Mouse (Mus musculus) limb, embryonic 14.5 days (tissue): ENCODE data around the gene Itga5. TPM values are rescaled to one million over a fixed set of nuclear protein-coding genes. Genes with fewer than 3 reads are reported as not detected.

ENCODE experiments used
- ATAC-seq: fragments of 200-750 bp; cut with Nextera tagmentation; 2 replicates; pipeline ENCODE4 v1.8.0; 2017; ENCODE audit warnings: low read depth, moderate number of reproducible peaks, moderate TSS enrichment; ENCODE audit not compliant: low FRiP score
- DNase-seq: peaks from one replicate; pipeline ENCODE4 v3.0.0-alpha.2; 2015; ENCODE audit warnings: low spot score
- H3K27ac ChIP-seq: fragments of 300-500 bp; sonication (generic); replicated peaks from 2 replicates; pipeline ENCODE4 v1.5.1; 2014; ENCODE audit warnings: low read depth, mild to moderate bottlenecking, low read length, moderate library complexity, mixed read lengths
- H3K27me3 ChIP-seq: fragments of 300-500 bp; sonication (generic); 2 replicates; pipeline ENCODE4 v1.6.1; 2014; ENCODE audit warnings: low read length, mixed read lengths; ENCODE audit not compliant: control insufficient read depth, insufficient read depth
- H3K36me3 ChIP-seq: fragments of 300-500 bp; sonication (generic); 2 replicates; pipeline ENCODE4 v1.6.1; 2014; ENCODE audit warnings: mild to moderate bottlenecking, low read length, moderate library complexity, mixed read lengths; ENCODE audit not compliant: control insufficient read depth, insufficient read depth
- H3K4me1 ChIP-seq: fragments of 300-500 bp; sonication (generic); 2 replicates; pipeline ENCODE4 v1.6.1; 2014; ENCODE audit warnings: antibody characterized with exemption, low read length, mixed read lengths; ENCODE audit not compliant: control insufficient read depth, insufficient read depth
- H3K4me2 ChIP-seq: fragments of 300-500 bp; sonication (generic); replicated peaks from 2 replicates; pipeline ENCODE4 v1.6.1; 2014; ENCODE audit warnings: low read depth, mild to moderate bottlenecking, low read length, moderate library complexity; ENCODE audit not compliant: severe bottlenecking
- H3K4me3 ChIP-seq: fragments of 300-500 bp; sonication (generic); replicated peaks from 2 replicates; pipeline ENCODE4 v1.5.1; 2014; ENCODE audit warnings: low read length
- H3K9ac ChIP-seq: fragments of 300-500 bp; sonication (generic); 2 replicates; pipeline ENCODE4 v1.6.1; 2014; ENCODE audit warnings: mild to moderate bottlenecking, low read depth, low read length, moderate library complexity; ENCODE audit not compliant: severe bottlenecking
- H3K9me3 ChIP-seq: fragments of 300-500 bp; sonication (generic); 2 replicates; pipeline ENCODE4 v1.6.1; 2016; ENCODE audit warnings: low read length; ENCODE audit not compliant: control insufficient read depth
- POLR2A ChIP-seq: fragments of 200-500 bp; IDR thresholded peaks from 2 replicates; pipeline ENCODE4 v1.8.0; 2012; ENCODE audit warnings: inconsistent platforms, mild to moderate bottlenecking, moderate library complexity, borderline replicate concordance; ENCODE audit not compliant: insufficient read depth, insufficient read length; ENCODE audit errors: extremely low read depth
- WGBS: fragments of 180-500 bp; shearing (Covaris S2); extraction: QIAGEN DNeasy Blood & Tissue Kit; methylation state at CpG from one replicate; pipeline ENCODE4 v1.1.7; 2014; 5-methylcytosine and 5-hydroxymethylcytosine counted together
- polyA plus RNA-seq, 2 experiments: library from polyadenylated mRNA; depleted of rRNA in 1 of 2; stranded (reverse) in 1 of 2; unstranded in 1 of 2; fragments of >200 nt; fragmentation: Nextera tagmentation in 1 of 2; extraction: Ambion mirVana in 1 of 2; gene quantifications; 2 replicates each; pipeline versions ENCODE4 v1.2.1 to v1.2.3; 2012 to 2014

The Itga5 gene
- polyA plus RNA-seq, 2 experiments = 63.4 to 71.2 TPM

DNA sequence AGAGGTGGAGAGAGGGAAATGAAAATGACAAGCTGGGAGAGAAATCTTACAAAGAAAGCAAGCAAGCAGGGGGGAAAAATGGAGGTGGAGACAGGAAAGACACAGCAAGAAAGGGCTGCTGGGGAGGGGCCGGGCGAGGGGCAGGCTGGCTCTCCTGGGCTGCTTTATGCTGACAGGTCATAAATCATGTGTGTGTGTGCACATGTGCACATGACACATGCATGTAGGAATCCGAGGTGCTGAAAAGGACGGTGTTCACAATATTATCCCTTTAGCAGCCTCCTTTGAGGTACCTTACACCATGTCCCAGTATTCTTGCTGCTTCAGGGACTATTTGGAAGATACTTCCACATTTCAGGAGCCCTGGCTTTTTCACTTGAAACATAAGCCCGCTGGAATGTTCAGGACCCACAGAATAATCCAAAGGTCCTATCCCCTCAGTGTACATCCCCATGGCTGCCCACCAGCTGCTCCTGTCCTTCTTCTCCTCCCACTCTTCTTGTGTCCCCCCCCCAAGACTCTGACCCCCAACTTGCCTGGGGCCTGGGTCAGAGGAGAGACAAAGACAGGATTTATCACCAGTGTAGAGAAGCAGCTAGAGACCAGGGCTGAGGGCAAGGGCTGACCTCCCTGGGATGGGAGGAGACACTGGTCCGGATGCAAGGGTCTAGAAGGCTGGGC, 64.1 kb downstream of the Itga5 start:
- Histone ChIP-seq H3K9me3 (no peaks in the 10 kb centered on the region), H3K9ac (no peak overlapping the region), H3K4me2 (no peak overlapping the region), H3K4me3 (no peak overlapping the region), H3K27ac (peak overlapping the region; percentile 93), H3K4me1 (peaks cover 87% of the 10 kb centered on the region), H3K27me3 (no peaks in the 10 kb centered on the region), H3K36me3 (peaks cover 1% of the 10 kb centered on the region; the same call in 1 of the 2 replicates)
- DNase-seq (peak; percentile 67), ATAC-seq (no peak)
- WGBS = 13% methylated on average over 6 of the region's 6 CpGs
- TF ChIP-seq POLR2A = no peak

DNA sequence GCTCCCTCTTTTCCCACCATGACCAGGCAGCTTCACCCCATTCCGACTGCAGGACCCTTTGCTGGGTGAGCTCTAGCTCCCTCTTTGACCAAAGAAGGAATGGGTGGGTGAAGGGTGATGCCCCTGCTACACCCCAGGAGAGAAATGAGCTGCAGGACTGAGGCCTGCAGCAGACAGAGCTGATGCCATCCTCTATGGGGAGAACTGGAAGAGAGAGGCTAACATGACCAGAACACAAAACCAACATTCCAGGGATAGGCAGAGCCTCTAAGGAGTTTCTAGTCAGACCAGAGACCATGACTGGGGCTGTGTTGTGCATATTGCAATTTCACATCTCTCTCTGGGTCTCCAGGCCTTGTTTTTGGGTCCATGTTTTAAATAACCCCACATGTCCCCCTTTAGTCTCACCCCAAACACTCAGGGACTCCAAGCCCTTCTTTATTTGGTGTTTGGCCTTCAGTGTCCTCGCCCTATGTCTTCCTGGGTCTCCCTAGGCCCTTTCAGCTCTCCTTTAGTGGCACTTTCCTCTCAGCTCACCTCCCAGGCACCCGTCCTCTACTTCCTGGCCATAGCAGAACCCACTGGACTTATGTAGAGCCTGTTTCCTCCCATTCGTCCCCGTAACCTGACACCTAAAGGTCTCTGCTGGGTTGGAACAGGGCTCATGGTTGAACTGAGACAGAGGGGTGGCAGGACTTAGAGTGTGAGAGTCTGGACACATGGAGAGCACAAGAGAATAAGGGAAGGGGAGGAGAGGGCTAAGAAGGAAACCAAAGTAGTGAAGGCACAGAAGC, 64.8 kb downstream of the Itga5 start:
- Histone ChIP-seq H3K9me3 (no peaks in the 10 kb centered on the region), H3K4me2 (no peak overlapping the region; the same call in 1 of the 2 replicates), H3K4me1 (peaks cover 89% of the 10 kb centered on the region), H3K27ac (peak overlapping the region; percentile 93), H3K27me3 (no peaks in the 10 kb centered on the region), H3K4me3 (no peak overlapping the region), H3K36me3 (peaks cover 9% of the 10 kb centered on the region), H3K9ac (peak overlapping the region; percentile 41)
- DNase-seq = no peak
- no peak for ATAC-seq
- 13% methylated on average over 5 of the region's 5 CpGs for WGBS
- no peak for TF ChIP-seq POLR2A

DNA sequence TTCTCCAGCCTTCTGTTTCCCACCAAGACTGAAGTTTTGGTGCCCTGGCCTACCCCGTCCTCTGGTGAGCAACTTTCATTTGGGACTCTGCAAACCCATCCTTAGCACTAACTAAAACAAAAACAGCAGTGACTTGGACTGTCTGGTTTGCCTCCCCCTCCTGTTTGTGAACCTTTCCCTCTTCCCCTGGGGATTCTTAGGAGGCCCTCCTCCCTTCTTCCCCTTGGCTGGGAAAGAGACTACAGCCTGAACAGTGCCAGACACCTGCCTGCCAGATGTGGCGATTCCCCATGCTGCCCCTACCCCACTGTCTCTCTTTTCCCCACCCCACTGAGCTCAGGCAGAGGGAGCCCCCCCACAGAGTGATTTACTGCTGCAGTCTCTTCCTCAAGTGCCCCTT, 65.5 kb downstream of the Itga5 start:
- Histone ChIP-seq H3K9ac (0 out of 2 replicates have a peak overlapping the region, but pooled peaks have one; percentile 8), H3K4me3 (no peak overlapping the region), H3K27me3 (no peaks in the 10 kb centered on the region), H3K9me3 (no peaks in the 10 kb centered on the region), H3K4me2 (peak overlapping the region; percentile 46; the same call in 1 of the 2 replicates), H3K36me3 (peaks cover 13% of the 10 kb centered on the region), H3K4me1 (peaks cover 91% of the 10 kb centered on the region), H3K27ac (peak overlapping the region; percentile 93)
- DNase-seq (peak; percentile 90), ATAC-seq (peak; percentile 6; the same call in 1 of the 2 replicates)
- TF ChIP-seq POLR2A = no peak
- 0% methylated on average over 2 of the region's 2 CpGs for WGBS

DNA sequence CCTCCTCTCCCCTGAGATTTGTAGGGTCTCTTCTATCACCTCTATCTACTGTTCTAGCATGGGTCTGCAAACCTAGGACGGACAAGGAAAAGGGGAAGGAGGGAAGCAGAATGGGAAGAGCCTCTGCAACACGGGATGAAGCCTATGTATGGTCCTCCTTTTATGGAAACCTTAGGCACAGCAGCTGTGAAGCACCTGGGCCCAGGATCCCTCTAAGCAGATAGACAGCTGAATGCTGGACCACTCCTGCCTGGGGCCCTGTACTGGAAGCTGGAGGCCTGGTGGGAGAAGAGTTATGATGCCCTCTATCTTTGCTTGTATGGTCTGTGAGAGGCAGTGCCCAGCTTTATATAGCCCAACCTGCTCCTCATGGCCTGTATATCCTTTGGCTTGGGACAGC, 66.0 kb downstream of the Itga5 start:
- TF ChIP-seq POLR2A = no peak
- H3K36me3 ChIP-seq = peaks cover 13% of the 10 kb centered on the region
- H3K4me3 ChIP-seq = peak overlapping the region; percentile 25
- no peaks in the 10 kb centered on the region for H3K27me3 ChIP-seq
- peaks cover 91% of the 10 kb centered on the region for H3K4me1 ChIP-seq
- H3K9ac ChIP-seq = peak overlapping the region; percentile 8; the same call in 1 of the 2 replicates
- H3K4me2 ChIP-seq = peak overlapping the region; percentile 46
- DNase-seq = no peak
- H3K9me3 ChIP-seq = no peaks in the 10 kb centered on the region
- WGBS = 6% methylated on average over 2 of the region's 2 CpGs
- H3K27ac ChIP-seq = peak overlapping the region; percentile 93
- no peak for ATAC-seq

DNA sequence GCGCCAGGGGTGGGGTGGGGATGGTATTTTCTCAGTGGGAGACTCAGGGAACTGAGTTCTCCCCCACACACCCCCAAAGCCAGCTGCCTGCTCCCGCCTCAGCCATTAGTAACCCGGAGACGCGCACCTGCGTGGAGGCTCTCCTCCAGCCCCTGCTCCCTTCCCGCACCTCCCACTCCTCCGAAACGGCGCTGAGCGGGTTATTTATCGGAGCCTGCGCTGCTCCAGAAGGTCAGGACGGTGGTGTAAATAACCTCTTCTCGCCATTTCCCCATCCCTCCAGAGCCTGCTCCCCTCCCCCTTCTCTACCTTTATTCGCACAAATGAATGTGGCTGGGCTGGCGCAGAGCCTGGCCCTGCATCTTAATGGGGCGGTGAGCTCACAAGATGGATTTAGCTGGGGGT, 66.5 kb downstream of the Itga5 start:
- ATAC-seq (peak; percentile 60), DNase-seq (peak; percentile 89)
- H3K27me3 ChIP-seq = no peaks in the 10 kb centered on the region
- no peaks in the 10 kb centered on the region for H3K9me3 ChIP-seq
- H3K36me3 ChIP-seq = peaks cover 13% of the 10 kb centered on the region
- peak overlapping the region; percentile 25 for H3K4me3 ChIP-seq
- H3K27ac ChIP-seq = peak overlapping the region; percentile 93
- H3K4me1 ChIP-seq = peaks cover 95% of the 10 kb centered on the region
- 3% methylated on average over 18 of the region's 18 CpGs for WGBS
- H3K9ac ChIP-seq = 0 out of 2 replicates have a peak overlapping the region, but pooled peaks have one; percentile 18
- peak overlapping the region; percentile 46 for H3K4me2 ChIP-seq
- no peak for TF ChIP-seq POLR2A
